Mouse (Mus musculus) ES-Bruce4 (cell line): Measurements from ENCODE around the gene Chrna4.

Experiments
- EP300 ChIP-seq: IDR thresholded peaks from 2 replicates; pipeline ENCODE4 v1.6.1; 2011; ENCODE audit warnings: low read depth, low read length; ENCODE audit not compliant: insufficient read depth
- POLR2A ChIP-seq: IDR thresholded peaks from one replicate; pipeline ENCODE4 v1.8.1; 2011; ENCODE audit warnings: low read length; ENCODE audit not compliant: insufficient read depth

- TF ChIP-seq POLR2A (no peak), EP300 (no peak)
Observed at GRCm38 (mm10) chr2:180986449-180986848, 56.9 kb downstream of the Chrna4 start, which contains the start of gene Col20a1.
